Mouse (Mus musculus): ENCODE results near the gene Kpna6.

Gene Kpna6

GRCm38 (mm10) chr4:129650359-129650758, 22.2 kb downstream of the Kpna6 start:
- in situ Hi-C loops (cut with MboI) = no loop called here

- in situ Hi-C loops (cut with MboI) = no loop called here
Observed at GRCm38 (mm10) chr4:129648656-129649055, 23.9 kb downstream of the Kpna6 start.

- in situ Hi-C loops (cut with MboI) = no loop called here
Observed at GRCm38 (mm10) chr4:129645204-129645603, 27.4 kb downstream of the Kpna6 start.

- in situ Hi-C loops (cut with MboI) = no loop called here
Observed at GRCm38 (mm10) chr4:129641756-129642155, 30.8 kb downstream of the Kpna6 start.

- in situ Hi-C loops (cut with MboI) = no loop called here
Observed at GRCm38 (mm10) chr4:129640638-129641467, 31.7 kb downstream of the Kpna6 start, which contains the start of gene Txlna. Txlna (minus strand) TSS chr4:129641065.

- in situ Hi-C loops (cut with MboI) = no loop called here
Observed at GRCm38 (mm10) chr4:129640101-129640637, 32.4 kb downstream of the Kpna6 start.

- in situ Hi-C loops (cut with MboI) = no loop called here
Observed at GRCm38 (mm10) chr4:129639221-129639620, 33.3 kb downstream of the Kpna6 start.

- in situ Hi-C loops (cut with MboI) = no loop called here
Observed at GRCm38 (mm10) chr4:129633852-129634251, 38.7 kb downstream of the Kpna6 start.

DNA sequence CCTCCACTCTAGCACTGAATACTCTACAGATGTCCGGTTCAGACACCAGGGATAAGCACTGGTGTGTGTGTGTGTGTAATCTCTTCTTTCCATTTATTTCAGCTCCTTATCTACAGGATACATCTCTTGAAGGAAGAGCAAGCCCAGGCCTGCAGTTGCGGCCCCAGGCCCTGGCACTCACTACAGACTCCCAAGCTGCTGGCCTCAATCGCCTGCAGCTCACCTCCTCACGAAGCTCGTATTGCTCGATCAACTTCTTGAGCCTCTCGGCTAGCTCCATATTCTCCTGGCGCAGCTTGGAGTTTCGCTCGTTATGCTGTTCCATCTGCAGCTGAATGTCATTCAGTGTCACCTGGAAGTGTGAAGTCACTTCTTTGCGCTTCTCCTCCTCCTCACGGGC, 40.7 kb downstream of the Kpna6 start:
- in situ Hi-C loops (cut with MboI) = no loop called here

DNA sequence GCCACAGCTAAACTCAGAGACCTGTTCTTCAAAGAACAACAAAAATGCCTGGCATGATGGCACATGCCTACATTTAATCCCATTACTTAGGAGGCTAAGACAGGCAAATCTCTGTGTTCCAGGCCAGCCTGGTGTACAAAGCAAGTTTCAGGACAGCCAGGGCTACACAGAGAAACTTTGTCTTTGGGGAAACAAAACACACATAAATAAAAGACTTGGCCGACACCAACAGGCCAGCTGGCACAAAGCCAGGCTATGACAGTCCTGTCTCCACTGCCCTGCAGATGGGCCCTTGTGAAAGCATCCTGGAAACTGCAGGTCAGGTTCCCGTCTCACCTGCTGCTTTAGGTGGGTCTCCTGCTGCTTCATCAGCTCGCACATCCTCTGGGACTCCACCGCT, 41.6 kb downstream of the Kpna6 start:
- in situ Hi-C loops (cut with MboI) = no loop called here

- in situ Hi-C loops (cut with MboI) = no loop called here
Observed at GRCm38 (mm10) chr4:129626035-129626434, 46.5 kb downstream of the Kpna6 start.

DNA sequence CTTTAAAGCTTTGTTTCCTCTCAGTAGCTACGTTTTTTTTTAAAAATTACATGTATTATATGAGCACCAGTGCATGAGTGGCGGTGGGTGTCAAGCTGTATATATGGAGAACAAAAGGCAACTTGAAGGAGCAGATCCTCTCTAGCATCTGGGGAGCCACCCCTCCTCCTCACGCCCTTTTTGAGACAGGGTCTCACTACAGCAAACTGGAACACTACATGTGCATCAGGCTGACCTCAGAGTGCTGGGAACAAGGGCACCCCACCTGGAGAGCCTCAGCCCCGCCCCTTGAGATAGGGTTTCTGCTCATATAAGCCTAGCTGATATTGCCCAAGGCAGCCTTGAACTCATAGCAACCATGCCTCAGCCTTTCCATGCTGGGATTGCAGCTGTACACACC, 47.1 kb downstream of the Kpna6 start:
- in situ Hi-C loops (cut with MboI) = no loop called here

DNA sequence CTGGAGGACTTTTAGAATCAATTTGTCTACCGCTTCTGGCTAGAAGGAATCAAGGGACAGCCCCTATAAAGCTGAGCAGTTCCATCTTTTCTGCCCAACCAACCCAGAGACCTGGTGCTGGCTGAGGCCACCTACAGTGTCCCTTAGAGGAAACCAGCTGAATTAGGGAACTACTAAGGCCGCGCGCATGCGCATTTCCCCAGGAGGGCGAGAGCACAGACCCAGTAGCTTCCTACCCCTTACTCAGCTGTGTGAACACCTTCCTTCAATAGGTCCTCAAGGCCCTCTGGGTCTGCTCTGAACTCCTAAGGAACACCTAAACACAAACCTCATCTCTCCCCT, 47.6 kb downstream of the Kpna6 start:
- in situ Hi-C loops (cut with MboI) = no loop called here

- in situ Hi-C loops (cut with MboI) = no loop called here
Observed at GRCm38 (mm10) chr4:129624281-129625028, 48.1 kb downstream of the Kpna6 start.

DNA sequence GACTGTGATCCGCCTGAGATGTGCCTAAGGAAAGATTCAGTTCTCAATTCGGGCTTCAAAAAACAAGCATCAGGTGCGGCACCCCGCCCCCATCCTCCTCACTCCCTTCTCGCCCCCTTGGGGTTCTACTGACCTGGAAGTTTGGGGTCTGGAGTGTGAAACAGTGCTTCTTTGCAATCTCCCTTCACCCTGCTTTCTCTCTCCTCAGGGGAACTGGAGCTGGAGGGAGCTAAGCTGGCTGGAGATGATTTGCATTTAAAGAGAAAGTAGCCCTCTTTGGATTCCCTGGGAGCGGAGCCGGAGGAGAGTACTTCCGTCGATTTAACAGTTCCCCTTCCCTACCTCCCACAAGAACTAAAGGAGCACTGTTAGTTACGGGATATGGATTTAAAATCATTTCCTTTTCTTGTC, 48.9 kb downstream of the Kpna6 start, which contains the start of gene Ccdc28b:
Gene Ccdc28b (minus strand): TSS at position 267 of the 411 bp plus-strand sequence.
- in situ Hi-C loops (cut with MboI) = no loop called here

GRCm38 (mm10) chr4:129622803-129623535, 49.6 kb downstream of the Kpna6 start:
- in situ Hi-C loops (cut with MboI) = no loop called here

DNA sequence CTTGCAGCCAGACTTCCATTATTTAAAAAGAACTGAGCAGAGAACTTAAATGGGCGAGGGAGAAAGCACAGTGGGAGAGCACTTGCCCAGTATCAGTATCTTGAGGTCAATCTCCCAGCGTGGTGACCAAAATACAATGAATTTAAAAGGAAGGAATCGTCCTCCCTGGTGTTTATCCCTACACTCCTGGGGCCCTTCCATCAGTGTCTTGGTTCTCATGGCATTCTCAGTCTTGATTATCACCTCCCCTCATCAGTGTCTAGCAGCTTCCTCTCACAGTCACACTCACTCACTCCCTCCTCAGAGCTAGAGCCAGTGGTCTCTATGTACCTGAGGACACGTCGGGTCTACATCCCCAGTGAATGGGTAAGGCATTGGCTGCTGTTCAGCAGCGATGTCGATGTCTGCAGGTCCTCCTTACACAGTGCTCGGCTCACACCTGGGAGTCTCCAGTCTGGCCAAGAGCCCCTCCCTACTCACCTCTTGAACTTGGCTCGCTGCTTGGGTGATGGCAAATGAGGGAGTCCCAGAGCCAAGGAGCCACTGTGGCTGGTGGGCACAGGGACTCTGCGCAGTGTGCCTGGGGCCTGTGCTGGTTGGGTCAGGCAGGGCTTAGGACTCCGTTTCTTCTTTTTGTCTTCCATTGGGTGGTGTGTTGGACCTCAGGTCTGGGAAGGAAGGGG, 50.3 kb downstream of the Kpna6 start:
- in situ Hi-C loops (cut with MboI) = no loop called here

DNA sequence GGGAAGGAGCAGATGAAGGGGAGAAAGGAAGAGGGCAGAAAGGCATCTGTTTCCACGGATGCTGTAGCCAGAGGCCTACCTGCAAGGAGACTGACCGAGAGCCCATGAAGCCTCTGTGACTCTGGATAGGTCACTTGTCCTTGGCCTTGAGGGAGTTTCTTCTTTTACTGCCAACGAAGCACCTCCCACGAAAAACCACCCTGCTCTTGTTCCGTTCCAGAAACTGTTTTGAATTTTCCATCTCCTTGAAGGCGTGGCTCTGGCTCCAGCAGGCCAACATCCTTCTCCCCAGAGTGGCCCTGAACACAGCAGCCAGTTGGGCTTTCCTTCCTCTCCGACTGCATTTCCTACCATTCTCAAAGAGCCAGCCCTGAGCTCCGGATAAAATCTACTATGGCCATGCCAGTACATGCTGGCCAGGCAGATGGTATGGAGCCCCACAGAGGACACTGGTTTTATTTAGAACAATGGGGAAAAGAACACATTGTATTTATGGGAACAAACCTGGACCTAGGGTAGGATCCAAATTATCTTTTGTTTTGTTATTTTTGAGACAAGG, 51.2 kb downstream of the Kpna6 start:
- in situ Hi-C loops (cut with MboI) = no loop called here

GRCm38 (mm10) chr4:129620419-129621282, 51.9 kb downstream of the Kpna6 start:
- in situ Hi-C loops (cut with MboI) = no loop called here
